Mouse (Mus musculus): ENCODE measurements around the gene Tmbim7. TPM values are rescaled to one million over a fixed set of nuclear protein-coding genes. Genes with fewer than 3 reads are reported as not detected.
"Not testable (repeated sequence)": the region's sequence is repeated elsewhere in the genome, so short reads cannot be mapped to it uniquely, and the experiment has no call there.

Tmbim7 gene
- polyA plus RNA-seq, 1 experiment from 2014 or later = not detected

DNA sequence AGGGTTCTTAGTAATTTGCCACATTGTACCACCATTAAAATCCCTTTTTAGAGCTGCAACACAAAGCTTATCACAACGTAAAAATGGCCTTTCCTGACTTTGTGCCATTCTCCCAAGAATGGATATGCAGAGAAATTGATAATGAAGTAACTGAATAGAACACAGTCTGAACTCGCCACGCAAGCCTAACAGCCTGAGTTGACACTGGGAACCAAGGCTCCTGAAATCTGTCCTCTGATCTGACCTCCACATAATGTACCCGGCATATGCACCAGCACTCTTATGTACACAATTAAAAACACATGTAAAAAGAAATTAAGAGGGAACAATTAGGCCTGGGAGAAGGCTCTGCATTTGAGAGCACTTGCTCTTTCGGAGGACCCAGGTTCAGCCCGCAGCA, 5.7 kb upstream of the Tmbim7 start:
- H3K27ac ChIP-seq = no peak overlapping the region
- H3K27me3 ChIP-seq = no peaks in the 10 kb centered on the region
- ATAC-seq (replicated peaks; ENCODE audit: low FRiP score) = no peak
- H3K9ac ChIP-seq = 0 out of 2 replicates have a peak overlapping the region, but pooled peaks have one; percentile 7
- H3K4me2 ChIP-seq = peak overlapping the region; percentile 31; the same call in 1 of the 2 replicates
- H3K4me3 ChIP-seq (replicated peaks) = no peak overlapping the region
- H3K4me1 ChIP-seq = peaks cover 11% of the 10 kb centered on the region
- 77% methylated on average over 6 of the region's 6 CpGs for WGBS
- no peaks in the 10 kb centered on the region for H3K9me3 ChIP-seq (replicated peaks)
- peaks cover 48% of the 10 kb centered on the region for H3K36me3 ChIP-seq

GRCm38 (mm10) chr5:3646539-3646938, 4.4 kb upstream of the Tmbim7 start:
- Histone ChIP-seq H3K27me3 (no peaks in the 10 kb centered on the region), H3K36me3 (peaks cover 38% of the 10 kb centered on the region), H3K4me3 (replicated peaks) (peak overlapping the region; percentile 96), H3K9ac (peak overlapping the region; percentile 85), H3K4me2 (peak overlapping the region; percentile 78), H3K9me3 (replicated peaks) (no peaks in the 10 kb centered on the region), H3K27ac (peak overlapping the region; percentile 32; the same call in 1 of the 2 replicates), H3K4me1 (peaks cover 11% of the 10 kb centered on the region)
- no peak for ATAC-seq (replicated peaks; ENCODE audit: low FRiP score)
- WGBS = 23% methylated on average over 6 of the region's 6 CpGs

DNA sequence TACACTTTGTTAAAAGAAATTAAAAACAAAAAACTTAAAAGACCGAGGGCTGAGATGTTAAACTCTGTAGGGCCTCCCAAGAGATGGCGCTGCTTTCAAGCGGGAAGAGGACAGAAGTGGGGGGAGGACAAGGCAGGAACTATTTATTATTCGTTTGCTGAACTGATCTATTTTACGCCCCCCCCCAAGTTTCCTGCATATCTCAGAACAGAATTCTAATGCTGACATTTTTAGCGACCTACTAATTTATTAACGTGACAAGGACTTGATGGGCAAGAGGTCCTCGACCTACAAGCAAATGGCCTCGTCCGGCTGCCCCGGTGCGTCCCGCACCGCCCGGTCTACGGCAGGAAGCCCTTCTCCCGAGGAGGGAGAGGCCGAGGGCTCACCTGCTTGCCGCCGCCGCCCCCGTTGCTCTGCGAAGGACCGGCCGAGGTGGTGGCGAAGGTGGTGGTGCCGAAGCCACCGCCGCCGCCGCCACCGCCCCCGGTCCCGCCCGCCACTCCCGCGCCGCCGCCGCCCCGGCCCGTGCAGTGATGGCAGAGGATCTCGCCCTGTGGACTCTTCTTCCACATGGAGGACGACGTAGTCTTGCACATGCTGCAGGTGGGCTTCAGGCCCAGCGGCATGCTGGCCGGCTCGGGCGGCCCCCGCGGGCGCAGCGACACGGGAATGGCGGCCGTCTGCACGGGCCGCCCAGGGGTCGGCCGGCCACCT, 3.8 kb upstream of the Tmbim7 start:
- H3K27ac ChIP-seq = peak overlapping the region; percentile 96
- H3K4me3 ChIP-seq (replicated peaks) = peak overlapping the region; percentile 96
- H3K36me3 ChIP-seq = peaks cover 32% of the 10 kb centered on the region
- peak overlapping the region; percentile 78 for H3K4me2 ChIP-seq
- H3K9me3 ChIP-seq (replicated peaks) = no peaks in the 10 kb centered on the region
- 0% methylated on average over 60 of the region's 60 CpGs for WGBS
- H3K4me1 ChIP-seq = peaks cover 11% of the 10 kb centered on the region
- peak overlapping the region; percentile 85 for H3K9ac ChIP-seq
- H3K27me3 ChIP-seq = no peaks in the 10 kb centered on the region
- peak; percentile 57 for ATAC-seq (replicated peaks; ENCODE audit: low FRiP score)

DNA sequence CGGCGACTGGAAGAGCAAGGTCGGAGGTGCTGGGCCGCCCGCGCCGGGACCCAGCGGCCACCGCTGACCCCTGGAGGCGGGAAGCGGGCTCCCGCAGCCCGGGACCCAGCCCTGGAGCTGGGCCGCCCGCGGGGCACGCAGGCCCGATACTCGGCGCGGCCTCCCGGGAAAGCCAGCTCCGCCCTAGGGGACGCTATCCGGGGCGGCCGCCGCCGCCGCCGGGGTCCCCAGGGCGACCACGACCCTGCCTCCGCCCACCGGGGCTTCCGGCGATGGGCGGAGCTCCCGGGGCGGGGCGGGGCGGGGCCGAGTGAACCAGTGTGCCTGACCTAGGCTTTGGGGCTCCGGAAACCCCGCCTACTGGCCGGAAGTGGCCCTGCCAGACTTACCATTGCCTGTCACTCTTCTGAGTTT, 3.3 kb upstream of the Tmbim7 start:
- Histone ChIP-seq H3K4me2 (peak overlapping the region; percentile 78), H3K27me3 (no peaks in the 10 kb centered on the region), H3K4me3 (replicated peaks) (peak overlapping the region; percentile 96), H3K9me3 (replicated peaks) (no peaks in the 10 kb centered on the region), H3K36me3 (peaks cover 26% of the 10 kb centered on the region), H3K27ac (peak overlapping the region; percentile 96), H3K9ac (peak overlapping the region; percentile 85), H3K4me1 (peaks cover 11% of the 10 kb centered on the region)
- under 1% methylated on average over 37 of the region's 46 CpGs for WGBS
- peak; percentile 97 for ATAC-seq (replicated peaks; ENCODE audit: low FRiP score)

GRCm38 (mm10) chr5:3648206-3648848, 2.7 kb upstream of the Tmbim7 start:
- H3K27me3 ChIP-seq = no peaks in the 10 kb centered on the region
- peak overlapping the region; percentile 39; the same call in 1 of the 2 replicates for H3K27ac ChIP-seq
- peaks cover 11% of the 10 kb centered on the region for H3K4me1 ChIP-seq
- peak overlapping the region; percentile 78 for H3K4me2 ChIP-seq
- H3K9me3 ChIP-seq (replicated peaks) = no peaks in the 10 kb centered on the region
- WGBS = 25% methylated on average over 4 of the region's 4 CpGs
- H3K4me3 ChIP-seq (replicated peaks) = no peak overlapping the region
- no peak overlapping the region for H3K9ac ChIP-seq
- peaks cover 21% of the 10 kb centered on the region for H3K36me3 ChIP-seq
- ATAC-seq (replicated peaks; ENCODE audit: low FRiP score) = peak; percentile 17

GRCm38 (mm10) chr5:3648849-3649210, 2.2 kb upstream of the Tmbim7 start:
- Histone ChIP-seq H3K27ac (no peak overlapping the region), H3K36me3 (peaks cover 18% of the 10 kb centered on the region), H3K4me1 (peaks cover 11% of the 10 kb centered on the region), H3K4me3 (replicated peaks) (no peak overlapping the region), H3K9ac (no peak overlapping the region), H3K4me2 (no peak overlapping the region), H3K27me3 (no peaks in the 10 kb centered on the region), H3K9me3 (replicated peaks) (no peaks in the 10 kb centered on the region)
- WGBS = 59% methylated on average over 4 of the region's 4 CpGs
- no peak for ATAC-seq (replicated peaks; ENCODE audit: low FRiP score)

- Histone ChIP-seq H3K9ac (no peak overlapping the region), H3K27me3 (no peaks in the 10 kb centered on the region), H3K4me3 (replicated peaks) (no peak overlapping the region), H3K27ac (no peak overlapping the region), H3K4me1 (peaks cover under 1% of the 10 kb centered on the region), H3K36me3 (no peaks in the 10 kb centered on the region), H3K9me3 (replicated peaks) (no peaks in the 10 kb centered on the region), H3K4me2 (no peak overlapping the region)
- no peak for ATAC-seq (replicated peaks; ENCODE audit: low FRiP score)
- WGBS = 91% methylated on average over 5 of the region's 5 CpGs
Measured at GRCm38 (mm10) chr5:3651621-3652020, 640 bp downstream of the Tmbim7 start.

DNA sequence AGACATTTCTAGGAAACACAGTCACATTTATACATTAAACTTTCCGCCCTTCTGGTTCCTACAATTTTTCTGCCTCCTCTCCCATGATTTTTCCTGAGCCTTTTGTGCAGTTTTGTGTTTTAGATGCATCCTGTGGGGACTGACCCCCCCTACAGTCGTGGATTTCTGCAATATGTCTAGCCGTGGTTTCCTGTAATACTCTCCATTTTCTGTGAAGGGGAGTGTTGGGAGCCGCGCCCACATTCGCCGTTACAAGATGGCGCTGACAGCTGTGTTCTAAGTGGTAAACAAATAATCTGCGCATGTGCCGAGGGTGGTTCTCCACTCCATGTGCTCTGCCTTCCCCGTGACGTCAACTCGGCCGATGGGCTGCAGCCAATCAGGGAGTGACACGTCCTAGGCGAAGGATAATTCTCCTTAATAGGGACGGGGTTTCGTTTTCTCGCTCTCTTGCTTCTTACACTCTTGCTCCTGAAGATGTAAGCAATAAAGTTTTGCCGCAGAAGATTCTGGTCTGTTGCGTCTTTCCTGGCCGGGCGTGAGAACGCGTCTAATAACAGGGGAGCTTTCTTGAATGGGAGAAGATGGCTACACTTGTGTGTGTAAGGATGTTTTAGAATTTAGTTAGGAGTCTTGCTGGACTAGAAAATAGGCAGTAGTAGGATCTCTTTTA, 2.1 kb downstream of the Tmbim7 start:
- H3K4me2 ChIP-seq; H3K27me3 ChIP-seq; H3K27ac ChIP-seq; H3K4me3 ChIP-seq (replicated peaks); H3K9me3 ChIP-seq (replicated peaks); ATAC-seq (replicated peaks; ENCODE audit: low FRiP score); H3K36me3 ChIP-seq; H3K9ac ChIP-seq; H3K4me1 ChIP-seq: not testable (repeated sequence)
- 89% methylated on average over 19 of the region's 25 CpGs for WGBS

- ATAC-seq (replicated peaks; ENCODE audit: low FRiP score) = no peak
- H3K27me3 ChIP-seq = no peaks in the 10 kb centered on the region
- WGBS = 84% methylated on average over 4 of the region's 4 CpGs
Measured at GRCm38 (mm10) chr5:3653801-3654200, 2.8 kb downstream of the Tmbim7 start.

DNA sequence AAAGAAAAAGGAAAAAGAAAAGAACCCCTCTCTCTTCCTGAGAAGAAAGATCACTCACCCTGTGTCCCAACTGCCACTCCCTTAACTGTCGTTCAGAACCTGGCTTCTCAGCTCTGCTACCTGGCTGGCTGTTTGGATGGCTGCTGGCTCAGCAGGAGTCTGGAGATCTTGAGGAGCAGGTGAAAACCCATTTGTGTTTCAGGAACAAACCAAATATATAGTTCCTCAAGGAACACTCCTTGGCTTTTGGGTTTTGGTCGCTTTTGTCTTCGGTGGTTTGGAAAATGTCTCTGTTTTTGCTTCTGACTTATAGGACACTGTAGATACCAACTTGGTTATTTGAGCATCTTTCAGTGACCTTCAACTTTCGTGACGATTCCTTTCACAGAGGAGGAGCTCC, 6.1 kb downstream of the Tmbim7 start, which contains the start of gene Gatad1:
Gene Gatad1, minus strand, starts transcription at position 101 of the 400 bp plus-strand sequence.
- Histone ChIP-seq H3K9me3 (replicated peaks) (no peaks in the 10 kb centered on the region), H3K9ac (no peak within 1 kb of the TSS), H3K27me3 (no peaks in the 10 kb centered on the region), H3K4me2 (no peak within 1 kb of the TSS), H3K4me3 (replicated peaks) (no peak within 1 kb of the TSS), H3K27ac (no peak within 1 kb of the TSS), H3K36me3 (no peaks in the 10 kb centered on the region), H3K4me1 (no peaks in the 10 kb centered on the region)
- 76% methylated on average over 5 of the region's 5 CpGs for WGBS
- ATAC-seq (replicated peaks; ENCODE audit: low FRiP score) = no peak

More at GRCm38 (mm10) chr5:3653801-3654200, 2.8 kb downstream of the Tmbim7 start:
- Histone ChIP-seq H3K36me3 (no peaks in the 10 kb centered on the region), H3K4me1 (no peaks in the 10 kb centered on the region), H3K4me2 (no peak overlapping the region), H3K4me3 (replicated peaks) (no peak overlapping the region), H3K9ac (no peak overlapping the region), H3K9me3 (replicated peaks) (no peaks in the 10 kb centered on the region), H3K27ac (no peak overlapping the region)

GRCm38 (mm10) chr5:3665225-3665624, 14.2 kb downstream of the Tmbim7 start:
- 93% methylated on average over 2 of the region's 2 CpGs for WGBS
- no peak overlapping the region for H3K4me3 ChIP-seq (replicated peaks)
- no peak overlapping the region for H3K4me2 ChIP-seq
- H3K4me1 ChIP-seq = no peaks in the 10 kb centered on the region
- H3K9ac ChIP-seq = no peak overlapping the region
- H3K36me3 ChIP-seq = no peaks in the 10 kb centered on the region
- H3K27ac ChIP-seq = no peak overlapping the region
- H3K27me3 ChIP-seq = no peaks in the 10 kb centered on the region
- no peak for ATAC-seq (replicated peaks; ENCODE audit: low FRiP score)
- no peaks in the 10 kb centered on the region for H3K9me3 ChIP-seq (replicated peaks)

DNA sequence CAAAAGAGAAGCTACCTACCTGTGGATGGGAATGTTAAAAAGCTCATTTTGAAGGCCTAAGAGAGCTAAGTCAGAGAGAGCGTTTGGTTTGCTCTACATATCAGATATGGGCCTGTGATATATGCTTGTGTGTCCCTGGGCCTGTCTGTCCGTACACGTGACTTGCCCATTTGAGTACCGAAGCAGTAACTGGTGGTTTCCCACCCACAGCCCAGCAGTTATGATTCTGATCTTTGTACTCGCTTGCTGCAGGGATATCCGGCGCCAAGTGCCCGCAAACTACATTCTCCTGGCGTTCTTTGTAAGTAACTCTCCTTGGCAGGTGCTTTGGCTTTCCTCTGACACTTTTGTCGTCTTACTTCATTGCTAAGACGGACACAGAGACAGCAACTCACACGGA, 15.6 kb downstream of the Tmbim7 start:
- no peak overlapping the region for H3K4me2 ChIP-seq
- no peaks in the 10 kb centered on the region for H3K27me3 ChIP-seq
- no peaks in the 10 kb centered on the region for H3K4me1 ChIP-seq
- H3K9ac ChIP-seq = no peak overlapping the region
- H3K9me3 ChIP-seq (replicated peaks) = no peaks in the 10 kb centered on the region
- H3K27ac ChIP-seq = no peak overlapping the region
- ATAC-seq (replicated peaks; ENCODE audit: low FRiP score) = no peak
- WGBS = 90% methylated on average over 12 of the region's 12 CpGs
- H3K36me3 ChIP-seq = no peaks in the 10 kb centered on the region
- H3K4me3 ChIP-seq (replicated peaks) = no peak overlapping the region
